Mouse (Mus musculus): ENCODE data around the gene Rps6kl1.

GRCm38 (mm10) chr12:85112550-85113251, 38.4 kb downstream of the Rps6kl1 start:
- TF ChIP-seq CTCF (IDR thresholded peaks at IDR 0.05; ENCODE audit: control insufficient read depth, insufficient read depth, insufficient replicate concordance, low read depth, low read length) (no peak), POLR2A (IDR thresholded peaks at IDR 0.05; ENCODE audit: control insufficient read depth, low read depth, low read length) (no peak)

Data from testis, adult 2 months (tissue).